Mouse (Mus musculus) liver, adult 2 months (tissue): Measurements from ENCODE around the gene Dmrtc2.

Source experiments
- CTCF ChIP-seq: fragments of 200-500 bp; IDR thresholded peaks from 2 replicates; pipeline ENCODE4 v1.5.1; 2011; ENCODE audit warnings: low read depth, low read length, control low read depth
- POLR2A ChIP-seq: fragments of 200-500 bp; IDR thresholded peaks from 2 replicates; pipeline ENCODE4 v1.6.1; 2011; ENCODE audit warnings: low read length, control low read depth; ENCODE audit not compliant: insufficient read depth; ENCODE audit errors: extremely low read depth

GRCm38 (mm10) chr7:24883896-24884692, 14.2 kb downstream of the Dmrtc2 start, which contains the start of gene Rps19:
- TF ChIP-seq CTCF (peak; percentile 76), POLR2A (peak; percentile 91)
